Mouse (Mus musculus) neural tube, embryonic 13.5 days (tissue): ENCODE data around the gene Mfsd6l. TPM values are rescaled to one million over a fixed set of nuclear protein-coding genes. Genes with fewer than 3 reads are reported as not detected.
A peak's percentile ranks its signal among the peaks of the same experiment; 100 is the strongest.

Experiments
- ATAC-seq: fragments of 200-750 bp; cut with Nextera tagmentation; 2 replicates; pipeline ENCODE4 v1.8.0; 2017; ENCODE audit warnings: low read depth, mild to moderate bottlenecking, moderate TSS enrichment, moderate library complexity
- H3K27ac ChIP-seq: fragments of 300-500 bp; sonication (generic); replicated peaks from 2 replicates; pipeline ENCODE4 v1.5.1; 2015; ENCODE audit warnings: moderate library complexity, mild to moderate bottlenecking, inconsistent platforms
- H3K27me3 ChIP-seq: fragments of 300-500 bp; sonication (generic); 2 replicates; pipeline ENCODE4 v1.6.1; 2015; ENCODE audit warnings: mild to moderate bottlenecking, inconsistent platforms
- H3K36me3 ChIP-seq: fragments of 300-500 bp; sonication (generic); 2 replicates; pipeline ENCODE4 v1.6.1; 2015; ENCODE audit warnings: mild to moderate bottlenecking, inconsistent platforms
- H3K4me1 ChIP-seq: fragments of 300-500 bp; sonication (generic); replicated peaks from 2 replicates; pipeline ENCODE4 v1.6.1; 2015; ENCODE audit warnings: inconsistent platforms
- H3K4me2 ChIP-seq: fragments of 300-500 bp; sonication (generic); 2 replicates; pipeline ENCODE4 v1.6.1; 2015; ENCODE audit warnings: inconsistent platforms, mild to moderate bottlenecking, moderate library complexity
- H3K4me3 ChIP-seq: fragments of 300-500 bp; sonication (generic); 2 replicates; pipeline ENCODE4 v1.5.1; 2015; ENCODE audit warnings: mild to moderate bottlenecking, inconsistent platforms
- H3K9ac ChIP-seq: fragments of 300-500 bp; sonication (generic); 2 replicates; pipeline ENCODE4 v1.6.1; 2015; ENCODE audit warnings: moderate library complexity, mild to moderate bottlenecking, inconsistent platforms
- H3K9me3 ChIP-seq: fragments of 300-500 bp; sonication (generic); 2 replicates; pipeline ENCODE4 v1.6.1; 2016; ENCODE audit warnings: inconsistent platforms
- WGBS: fragments of 180-500 bp; shearing (Covaris S2); methylation state at CpG from one replicate; pipeline ENCODE4 v1.1.7; 2015; 5-methylcytosine and 5-hydroxymethylcytosine counted together
- polyA plus RNA-seq: library from polyadenylated mRNA; unstranded; fragments of >200 nt; fragmentation: Nextera tagmentation; extraction: Ambion mirVana; gene quantifications from 2 replicates; pipeline ENCODE4 v1.2.1, GENCODE M21; 2015

Gene Mfsd6l
- polyA plus RNA-seq, 1 experiment from 2014 or later = not detected

- H3K27me3 ChIP-seq = 0 out of 2 replicates have a peak, but pooled peaks cover 4% of the 10 kb centered on the region
- H3K9me3 ChIP-seq = no peaks in the 10 kb centered on the region
- WGBS = 81% methylated on average over 11 of the region's 11 CpGs
- no peak overlapping the region for H3K9ac ChIP-seq
- peaks cover 7% of the 10 kb centered on the region; the same call in 1 of the 2 replicates for H3K4me1 ChIP-seq
- no peak overlapping the region for H3K4me3 ChIP-seq
- no peak overlapping the region for H3K4me2 ChIP-seq
- no peak for ATAC-seq
- H3K27ac ChIP-seq = no peak overlapping the region
- no peaks in the 10 kb centered on the region for H3K36me3 ChIP-seq
Observed at GRCm38 (mm10) chr11:68561957-68562950, 6.3 kb downstream of the Mfsd6l start.

- no peak overlapping the region for H3K9ac ChIP-seq
- H3K27me3 ChIP-seq = 0 out of 2 replicates have a peak, but pooled peaks cover 6% of the 10 kb centered on the region
- H3K36me3 ChIP-seq = no peaks in the 10 kb centered on the region
- no peaks in the 10 kb centered on the region for H3K9me3 ChIP-seq
- no peak overlapping the region for H3K4me2 ChIP-seq
- no peak overlapping the region for H3K27ac ChIP-seq
- WGBS = 80% methylated on average over 13 of the region's 13 CpGs
- H3K4me3 ChIP-seq = no peak overlapping the region
- peaks cover 7% of the 10 kb centered on the region; the same call in 1 of the 2 replicates for H3K4me1 ChIP-seq
- ATAC-seq = no peak
Observed at GRCm38 (mm10) chr11:68564356-68565031, 8.5 kb downstream of the Mfsd6l start.

GRCm38 (mm10) chr11:68565032-68565429, 9.0 kb downstream of the Mfsd6l start:
- no peak for ATAC-seq
- no peaks in the 10 kb centered on the region for H3K9me3 ChIP-seq
- H3K9ac ChIP-seq = no peak overlapping the region
- no peak overlapping the region for H3K27ac ChIP-seq
- no peaks in the 10 kb centered on the region for H3K36me3 ChIP-seq
- 0 out of 2 replicates have a peak, but pooled peaks cover 6% of the 10 kb centered on the region for H3K27me3 ChIP-seq
- peaks cover 5% of the 10 kb centered on the region; the same call in 1 of the 2 replicates for H3K4me1 ChIP-seq
- H3K4me3 ChIP-seq = no peak overlapping the region
- H3K4me2 ChIP-seq = no peak overlapping the region
- 83% methylated on average over 3 of the region's 3 CpGs for WGBS

GRCm38 (mm10) chr11:68566447-68567059, 10.6 kb downstream of the Mfsd6l start:
- Histone ChIP-seq H3K4me1 (peaks cover 4% of the 10 kb centered on the region; the same call in 1 of the 2 replicates), H3K27me3 (0 out of 2 replicates have a peak, but pooled peaks cover 6% of the 10 kb centered on the region), H3K4me2 (peak overlapping the region; percentile 60), H3K9ac (peak overlapping the region; percentile 63), H3K27ac (no peak overlapping the region), H3K36me3 (no peaks in the 10 kb centered on the region), H3K4me3 (peak overlapping the region; percentile 32), H3K9me3 (no peaks in the 10 kb centered on the region)
- 18% methylated on average over 17 of the region's 17 CpGs for WGBS
- peak; percentile 79 for ATAC-seq

GRCm38 (mm10) chr11:68570861-68571260, 14.9 kb downstream of the Mfsd6l start:
- WGBS = 88% methylated on average over 5 of the region's 5 CpGs
- Histone ChIP-seq H3K36me3 (no peaks in the 10 kb centered on the region), H3K27ac (no peak overlapping the region), H3K9me3 (no peaks in the 10 kb centered on the region), H3K9ac (no peak overlapping the region), H3K27me3 (0 out of 2 replicates have a peak, but pooled peaks cover 6% of the 10 kb centered on the region), H3K4me2 (no peak overlapping the region), H3K4me1 (peaks cover 4% of the 10 kb centered on the region; the same call in 1 of the 2 replicates), H3K4me3 (no peak overlapping the region)
- ATAC-seq = no peak

- no peak overlapping the region for H3K9ac ChIP-seq
- peaks cover 13% of the 10 kb centered on the region for H3K4me1 ChIP-seq
- 85% methylated on average over 1 of the region's 1 CpGs for WGBS
- H3K27ac ChIP-seq = no peak overlapping the region
- H3K4me2 ChIP-seq = no peak overlapping the region
- H3K9me3 ChIP-seq = no peaks in the 10 kb centered on the region
- H3K36me3 ChIP-seq = no peaks in the 10 kb centered on the region
- no peaks in the 10 kb centered on the region for H3K27me3 ChIP-seq
- no peak for ATAC-seq
- H3K4me3 ChIP-seq = no peak overlapping the region
Observed at GRCm38 (mm10) chr11:68577076-68577475, 21.1 kb downstream of the Mfsd6l start.

GRCm38 (mm10) chr11:68579462-68579881, 23.5 kb downstream of the Mfsd6l start:
- Histone ChIP-seq H3K9me3 (no peaks in the 10 kb centered on the region), H3K9ac (0 out of 2 replicates have a peak overlapping the region, but pooled peaks have one; percentile 13), H3K4me3 (no peak overlapping the region), H3K27me3 (no peaks in the 10 kb centered on the region), H3K4me2 (no peak overlapping the region), H3K27ac (peak overlapping the region; percentile 24), H3K4me1 (peaks cover 19% of the 10 kb centered on the region), H3K36me3 (no peaks in the 10 kb centered on the region)
- 31% methylated on average over 9 of the region's 9 CpGs for WGBS
- peak; percentile 56; the same call in 1 of the 2 replicates for ATAC-seq

GRCm38 (mm10) chr11:68580566-68580965, 24.6 kb downstream of the Mfsd6l start:
- Histone ChIP-seq H3K36me3 (no peaks in the 10 kb centered on the region), H3K9ac (no peak overlapping the region), H3K27me3 (no peaks in the 10 kb centered on the region), H3K27ac (no peak overlapping the region), H3K4me1 (peaks cover 19% of the 10 kb centered on the region), H3K4me2 (no peak overlapping the region), H3K4me3 (no peak overlapping the region), H3K9me3 (no peaks in the 10 kb centered on the region)
- 44% methylated on average over 6 of the region's 6 CpGs for WGBS
- ATAC-seq = no peak

- H3K4me3 ChIP-seq = no peak overlapping the region
- ATAC-seq = no peak
- H3K4me2 ChIP-seq = no peak overlapping the region
- 70% methylated on average over 13 of the region's 13 CpGs for WGBS
- no peaks in the 10 kb centered on the region for H3K27me3 ChIP-seq
- H3K9ac ChIP-seq = no peak overlapping the region
- H3K36me3 ChIP-seq = no peaks in the 10 kb centered on the region
- no peak overlapping the region for H3K27ac ChIP-seq
- H3K4me1 ChIP-seq = peaks cover 19% of the 10 kb centered on the region
- H3K9me3 ChIP-seq = no peaks in the 10 kb centered on the region
Observed at GRCm38 (mm10) chr11:68583225-68583624, 27.2 kb downstream of the Mfsd6l start.

GRCm38 (mm10) chr11:68583906-68584480, 28.0 kb downstream of the Mfsd6l start:
- H3K4me3 ChIP-seq = no peak overlapping the region
- no peak for ATAC-seq
- no peak overlapping the region for H3K9ac ChIP-seq
- peaks cover 19% of the 10 kb centered on the region for H3K4me1 ChIP-seq
- H3K9me3 ChIP-seq = no peaks in the 10 kb centered on the region
- H3K27me3 ChIP-seq = no peaks in the 10 kb centered on the region
- H3K27ac ChIP-seq = no peak overlapping the region; the same call in 1 of the 2 replicates
- H3K4me2 ChIP-seq = no peak overlapping the region
- 75% methylated on average over 8 of the region's 8 CpGs for WGBS
- no peaks in the 10 kb centered on the region for H3K36me3 ChIP-seq

GRCm38 (mm10) chr11:68585890-68586289, 29.9 kb downstream of the Mfsd6l start:
- no peak overlapping the region for H3K4me2 ChIP-seq
- peaks cover 6% of the 10 kb centered on the region; the same call in 1 of the 2 replicates for H3K4me1 ChIP-seq
- no peaks in the 10 kb centered on the region for H3K36me3 ChIP-seq
- ATAC-seq = no peak
- no peaks in the 10 kb centered on the region for H3K27me3 ChIP-seq
- no peaks in the 10 kb centered on the region for H3K9me3 ChIP-seq
- WGBS = 18% methylated on average over 3 of the region's 3 CpGs
- no peak overlapping the region for H3K27ac ChIP-seq
- H3K4me3 ChIP-seq = no peak overlapping the region
- H3K9ac ChIP-seq = no peak overlapping the region
